Mouse (Mus musculus) CH12.LX (cell line): ENCODE data around the gene Fgf11. TPM values are rescaled to one million over a fixed set of nuclear protein-coding genes. Genes with fewer than 3 reads are reported as not detected.

Experiments used
- DNase-seq: peaks from one replicate; pipeline ENCODE4 v3.0.0-alpha.2; 2013; ENCODE audit errors: extremely low read depth
- H3K27ac ChIP-seq: 2 replicates; pipeline ENCODE4 v1.5.1; 2012; ENCODE audit warnings: low read depth, mild to moderate bottlenecking, control low read depth, moderate library complexity; ENCODE audit not compliant: insufficient read depth
- H3K27me3 ChIP-seq: replicated peaks from 2 replicates; pipeline ENCODE3; 2012; ENCODE audit warnings: inconsistent platforms
- H3K36me3 ChIP-seq, 2 experiments: replicated peaks in 1 of 2; 2 replicates each; pipeline versions ENCODE3 to v1.6.1; 2012; ENCODE audit warnings: inconsistent platforms in 1 of 2, low read length in 1 of 2, mild to moderate bottlenecking in 1 of 2, mixed read lengths in 1 of 2, moderate library complexity in 1 of 2; ENCODE audit not compliant: control insufficient read depth in 1 of 2, insufficient read depth in 1 of 2
- H3K4me1 ChIP-seq, 2 experiments: 2 replicates each; pipeline ENCODE4 v1.6.1; 2012; ENCODE audit warnings: inconsistent platforms in 1 of 2, moderate library complexity in 1 of 2; ENCODE audit not compliant: insufficient read depth in 2 of 2, control insufficient read depth in 1 of 2
- H3K4me2 ChIP-seq: 2 replicates; pipeline ENCODE4 v1.6.1; 2012; ENCODE audit warnings: low read depth, mild to moderate bottlenecking, control low read depth; ENCODE audit not compliant: poor library complexity, insufficient read depth, severe bottlenecking
- H3K4me3 ChIP-seq, 3 experiments: fragments of 150-350 bp in 1 of 3; sonication (generic) in 1 of 3; replicated peaks in 1 of 3; 2 replicates each; pipeline versions ENCODE3 to v1.5.1; 2011 to 2012; ENCODE audit warnings: low read depth in 2 of 3, low read length in 2 of 3, mild to moderate bottlenecking in 2 of 3, moderate library complexity in 2 of 3, control low read depth in 1 of 3, improper control_type of control experiment in 1 of 3, inconsistent platforms in 1 of 3, mixed read lengths in 1 of 3; ENCODE audit not compliant: poor library complexity in 1 of 3
- H3K79me2 ChIP-seq: replicated peaks from 2 replicates; pipeline ENCODE4 v1.6.1; 2012; ENCODE audit warnings: mild to moderate bottlenecking, moderate library complexity; ENCODE audit not compliant: control insufficient read depth, poor library complexity, insufficient read depth, severe bottlenecking; ENCODE audit errors: extremely low read depth
- H3K9ac ChIP-seq: 2 replicates; pipeline ENCODE4 v1.6.1; 2012; ENCODE audit warnings: low read depth, mild to moderate bottlenecking, control low read depth, moderate library complexity; ENCODE audit not compliant: insufficient read depth
- H3K9me3 ChIP-seq: replicated peaks from 2 replicates; pipeline ENCODE3; 2012; ENCODE audit warnings: low read length, inconsistent platforms, mixed read lengths
- CHD1 ChIP-seq: IDR thresholded peaks from 2 replicates; pipeline ENCODE4 v1.6.1; 2012; ENCODE audit warnings: low read depth, low read length, improper control_type of control experiment, inconsistent platforms
- CHD2 ChIP-seq: IDR thresholded peaks from 2 replicates; pipeline ENCODE4 v1.6.1; 2011; ENCODE audit warnings: low read length, improper control_type of control experiment
- CTCF ChIP-seq, 2 experiments: IDR thresholded peaks in 1 of 2; conservative IDR thresholded peaks in 1 of 2; 2 replicates each; pipeline ENCODE4 v1.5.1; 2011 to 2012; ENCODE audit warnings: low read depth in 2 of 2, low read length in 2 of 2, improper control_type of control experiment in 1 of 2, inconsistent platforms in 1 of 2, mild to moderate bottlenecking in 1 of 2, moderate library complexity in 1 of 2
- ELF1 ChIP-seq: IDR thresholded peaks from 2 replicates; pipeline ENCODE4 v1.6.1; 2014; ENCODE audit warnings: low read depth, mild to moderate bottlenecking, inconsistent platforms, low read length, improper control_type of control experiment
- GABPA ChIP-seq: IDR thresholded peaks from 2 replicates; pipeline ENCODE4 v1.6.1; 2012; ENCODE audit warnings: low read depth, low read length, improper control_type of control experiment, inconsistent platforms; ENCODE audit not compliant: insufficient replicate concordance
- HCFC1 ChIP-seq: IDR thresholded peaks from 2 replicates; pipeline ENCODE4 v1.6.1; 2012; ENCODE audit warnings: low read depth, mild to moderate bottlenecking, inconsistent platforms, low read length, improper control_type of control experiment
- JUN ChIP-seq: IDR thresholded peaks from 2 replicates; pipeline ENCODE4 v1.6.1; 2011; ENCODE audit warnings: low read depth, mild to moderate bottlenecking, low read length, improper control_type of control experiment, moderate library complexity; ENCODE audit not compliant: insufficient read depth
- JUND ChIP-seq: conservative IDR thresholded peaks from 2 replicates; pipeline ENCODE4 v1.6.1; 2011; ENCODE audit warnings: low read depth, low read length, improper control_type of control experiment
- KAT2A ChIP-seq: IDR thresholded peaks from 2 replicates; pipeline ENCODE4 v1.6.1; 2012; ENCODE audit warnings: low read length, improper control_type of control experiment, inconsistent platforms; ENCODE audit not compliant: insufficient replicate concordance
- MAFK ChIP-seq: IDR thresholded peaks from 2 replicates; pipeline ENCODE4 v1.6.1; 2011; ENCODE audit warnings: low read length, improper control_type of control experiment; ENCODE audit not compliant: insufficient replicate concordance
- MAX ChIP-seq: IDR thresholded peaks from 2 replicates; pipeline ENCODE4 v1.6.1; 2011; ENCODE audit warnings: low read length, improper control_type of control experiment
- MAZ ChIP-seq: IDR thresholded peaks from 2 replicates; pipeline ENCODE4 v1.6.1; 2012; ENCODE audit warnings: low read depth, mild to moderate bottlenecking, inconsistent platforms, low read length, improper control_type of control experiment, moderate library complexity
- MXI1 ChIP-seq: IDR thresholded peaks from 2 replicates; pipeline ENCODE4 v1.6.1; 2011; ENCODE audit warnings: mild to moderate bottlenecking, low read depth, low read length, improper control_type of control experiment
- NELFE ChIP-seq: IDR thresholded peaks from 2 replicates; pipeline ENCODE4 v1.6.1; 2011; ENCODE audit warnings: low read depth, low read length, improper control_type of control experiment
- PAX5 ChIP-seq: IDR thresholded peaks from 2 replicates; pipeline ENCODE4 v1.6.1; 2012; ENCODE audit warnings: low read length, inconsistent platforms, mixed read lengths
- POLR2A ChIP-seq: IDR thresholded peaks from 2 replicates; pipeline ENCODE4 v1.6.1; 2011; ENCODE audit warnings: low read depth, mild to moderate bottlenecking, improper control_type of control experiment, low read length
- POLR2AphosphoS2 ChIP-seq: IDR thresholded peaks from 2 replicates; pipeline ENCODE4 v1.6.1; 2011; ENCODE audit warnings: low read depth, low read length, improper control_type of control experiment
- RAD21 ChIP-seq: IDR thresholded peaks from 2 replicates; pipeline ENCODE4 v1.6.1; 2011; ENCODE audit warnings: low read depth, mild to moderate bottlenecking, low read length, improper control_type of control experiment, moderate library complexity
- SIN3A ChIP-seq: IDR thresholded peaks from 2 replicates; pipeline ENCODE4 v1.6.1; 2012; ENCODE audit warnings: low read length, improper control_type of control experiment, inconsistent platforms
- TBP ChIP-seq: conservative IDR thresholded peaks from 2 replicates; pipeline ENCODE4 v1.6.1; 2011; ENCODE audit warnings: low read depth, low read length, improper control_type of control experiment
- TCF12 ChIP-seq: IDR thresholded peaks from 2 replicates; pipeline ENCODE4 v1.6.1; 2014; ENCODE audit warnings: low read depth, mild to moderate bottlenecking, inconsistent platforms, low read length, improper control_type of control experiment
- USF1 ChIP-seq: IDR thresholded peaks from 2 replicates; pipeline ENCODE4 v1.6.1; 2014; ENCODE audit warnings: low read depth, mild to moderate bottlenecking, inconsistent platforms, low read length, improper control_type of control experiment
- USF2 ChIP-seq: conservative IDR thresholded peaks from 2 replicates; pipeline ENCODE4 v1.6.1; 2011; ENCODE audit warnings: low read depth, low read length, improper control_type of control experiment
- ZMIZ1 ChIP-seq: IDR thresholded peaks from 2 replicates; pipeline ENCODE4 v1.6.1; 2012; ENCODE audit warnings: low read depth, mild to moderate bottlenecking, inconsistent platforms, low read length, improper control_type of control experiment
- ZNF384 ChIP-seq: IDR thresholded peaks from 2 replicates; pipeline ENCODE4 v1.6.1; 2012; ENCODE audit warnings: low read depth, low read length, improper control_type of control experiment, inconsistent platforms
- dilution Hi-C: fragments of 300-500 bp; cut with MboI; formaldehyde crosslinking; loops from 2 replicates; pipeline ENCODE4 v1.14.3; 2020; ENCODE audit warnings: low sequenced_read_pairs; ENCODE audit not compliant: extremely low pct_unique_long_range_greater_than_20kb, extremely low pct_ligation_motif_present
- in situ Hi-C: fragments of 300-500 bp; cut with MboI; formaldehyde crosslinking; loops from 3 replicates; pipeline ENCODE4 v1.14.3; 2019; ENCODE audit warnings: low sequenced_read_pairs, low pct_ligation_motif_present, low pct_unique_long_range_greater_than_20kb, mixed read lengths
- polyA plus RNA-seq: library from polyadenylated mRNA; unstranded; fragments of >175 nt; gene quantifications from 2 replicates; pipeline ENCODE4 v1.2.1, GENCODE M21; 2012; ENCODE audit warnings: low read depth; ENCODE audit not compliant: insufficient read length
- total RNA-seq, 2 experiments: library from RNA; depleted of rRNA; stranded (reverse); fragments of 300-350 nt in 1 of 2; fragments of >200 nt in 1 of 2; gene quantifications; 2 replicates each; pipeline ENCODE4 v1.2.3; 2012 to 2014

The Fgf11 gene
- 0.92 and 0.93 TPM in 2 replicates for total RNA-seq (2012; rRNA removed)
- 1.6 and 1.8 TPM in 2 replicates for total RNA-seq (2014; rRNA removed)
- 3.7 and 3.9 TPM in 2 replicates for polyA plus RNA-seq

- peaks cover 45% of the 10 kb centered on the region for H3K27me3 ChIP-seq
- no peaks in the 10 kb centered on the region for H3K36me3 ChIP-seq
- H3K9me3 ChIP-seq: peaks cover 22% of the 10 kb centered on the region
- TF ChIP-seq USF1: no peak
- TF ChIP-seq KAT2A: no peak
- no peak for TF ChIP-seq PAX5
- no peak for TF ChIP-seq ZNF384
- TF ChIP-seq POLR2AphosphoS2: no peak
- TF ChIP-seq USF2: no peak
- dilution Hi-C loops: no loop called here
- H3K4me1 ChIP-seq: peaks cover 12 to 57% of the 10 kb centered on the region in 2 experiments
- DNase-seq: no peak
- peak within 1 kb of the TSS; percentile 27; the same call in 1 of the 2 replicates for H3K9ac ChIP-seq
- H3K4me3 ChIP-seq: peak within 1 kb of the TSS; percentile 49 to 64 (median 57)
- H3K79me2 ChIP-seq: no peaks in the 10 kb centered on the region
- peak within 1 kb of the TSS; percentile 72 for H3K4me2 ChIP-seq
- in situ Hi-C loops: loop anchor here (5.0 kb wide), 1 partner anchor 76 kb away; the partner anchor contains the start of gene Tmem95
- H3K27ac ChIP-seq: no peak within 1 kb of the TSS
Measured at GRCm38 (mm10) chr11:69801379-69801977, at the start of gene Fgf11. Gene Fgf11 (minus strand): TSS chr11:69801857.

GRCm38 (mm10) chr11:69850754-69851153 lies 49.1 kb upstream of the Fgf11 start:
- Histone ChIP-seq H3K27ac (no peak overlapping the region), H3K9ac (no peak overlapping the region), H3K9me3 (no peaks in the 10 kb centered on the region), H3K27me3 (no peaks in the 10 kb centered on the region), H3K4me3 (no peak overlapping the region), H3K4me2 (no peak overlapping the region), H3K4me1 (peaks cover 5 to 24% of the 10 kb centered on the region in 2 experiments), H3K79me2 (no peaks in the 10 kb centered on the region), H3K36me3 (peaks cover 0 to 47% of the 10 kb centered on the region in 2 experiments)
- in situ Hi-C loops: no loop called here
- no peak for DNase-seq
- dilution Hi-C loops: no loop called here
- TF ChIP-seq ELF1: no peak

GRCm38 (mm10) chr11:69849884-69850283 lies 48.2 kb upstream of the Fgf11 start:
- no peak overlapping the region for H3K27ac ChIP-seq
- in situ Hi-C loops (no loop called here), dilution Hi-C loops (no loop called here)
- H3K4me3 ChIP-seq: no peak overlapping the region
- no peak for DNase-seq
- peaks cover 0 to 47% of the 10 kb centered on the region in 2 experiments for H3K36me3 ChIP-seq
- peaks cover 5 to 24% of the 10 kb centered on the region in 2 experiments for H3K4me1 ChIP-seq
- H3K9ac ChIP-seq: no peak overlapping the region
- no peak for TF ChIP-seq ZMIZ1
- no peak for TF ChIP-seq MAFK
- no peak for TF ChIP-seq POLR2A
- TF ChIP-seq MXI1: no peak
- no peak for TF ChIP-seq NELFE
- no peak for TF ChIP-seq CHD2
- TF ChIP-seq MAX: no peak
- no peak for TF ChIP-seq HCFC1
- no peak for TF ChIP-seq SIN3A
- TF ChIP-seq POLR2AphosphoS2: no peak
- TF ChIP-seq GABPA: no peak
- no peak for TF ChIP-seq CHD1
- no peak for TF ChIP-seq JUN
- TF ChIP-seq PAX5: no peak
- no peak for TF ChIP-seq MAZ
- no peak for TF ChIP-seq JUND
- no peak for TF ChIP-seq TCF12
- TF ChIP-seq RAD21: no peak
- no peak for TF ChIP-seq TBP
- no peak for TF ChIP-seq CTCF (conservative IDR thresholded peaks at IDR 0.05 in 1 of 2, IDR thresholded peaks at IDR 0.05 in 1 of 2; ENCODE audit: low read depth in 2 of 2, low read length in 2 of 2)
- no peaks in the 10 kb centered on the region for H3K79me2 ChIP-seq
- H3K4me2 ChIP-seq: no peak overlapping the region
- H3K9me3 ChIP-seq: no peaks in the 10 kb centered on the region
- H3K27me3 ChIP-seq: no peaks in the 10 kb centered on the region
